Mouse (Mus musculus) c-Kit-negative CD71-positive TER-119-positive erythroid progenitor cells, embryonic 14.5 days (primary cell): ENCODE measurements around the gene Tent4a.
A peak's percentile ranks its signal among the peaks of the same experiment; 100 is the strongest.

Source experiments
- DNase-seq: peaks from one replicate; pipeline ENCODE4 v3.0.0-alpha.2; 2013; ENCODE audit warnings: low read depth, low spot score

Gene Tent4a

GRCm38 (mm10) chr13:69545019-69545418, 10.6 kb upstream of the Tent4a start:
- DNase-seq: no peak

- no peak for DNase-seq
Observed at GRCm38 (mm10) chr13:69543595-69543994, 9.2 kb upstream of the Tent4a start.

GRCm38 (mm10) chr13:69542571-69543352, 8.3 kb upstream of the Tent4a start:
- no peak for DNase-seq

- DNase-seq: no peak
Observed at GRCm38 (mm10) chr13:69541776-69542175, 7.4 kb upstream of the Tent4a start.

- DNase-seq: no peak
Observed at GRCm38 (mm10) chr13:69541209-69541608, 6.8 kb upstream of the Tent4a start.

GRCm38 (mm10) chr13:69538327-69538726, 3.9 kb upstream of the Tent4a start:
- no peak for DNase-seq

- DNase-seq: no peak
Observed at GRCm38 (mm10) chr13:69537366-69537765, 2.9 kb upstream of the Tent4a start.

DNA sequence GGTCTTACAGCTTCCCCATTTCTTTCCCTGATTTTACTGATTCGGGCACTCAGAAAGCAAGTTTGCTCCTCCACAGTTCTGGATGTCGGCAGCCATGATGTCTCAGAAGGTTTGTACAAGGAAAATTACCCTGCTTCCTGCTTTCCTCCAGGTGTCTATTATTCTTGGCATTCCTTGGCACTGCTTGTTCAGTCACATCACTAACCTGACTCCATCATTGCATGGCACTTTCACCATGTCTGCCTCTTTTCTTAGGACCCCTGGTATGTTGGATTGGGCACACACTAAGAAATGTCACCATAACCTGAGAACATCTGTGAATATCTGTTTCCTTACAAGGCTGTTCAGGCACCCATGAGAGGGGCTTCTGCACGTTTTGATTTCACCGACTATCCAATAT, 1.6 kb upstream of the Tent4a start:
- no peak for DNase-seq

- peak; percentile 94 for DNase-seq
Observed at GRCm38 (mm10) chr13:69534654-69535551, 486 bp upstream of the Tent4a start.

GRCm38 (mm10) chr13:69533405-69534333, 748 bp downstream of the Tent4a start, which contains the start of gene Nsun2:
Gene Nsun2, plus strand, starts transcription at chr13:69533746.
- DNase-seq: peak; percentile 33

GRCm38 (mm10) chr13:69532893-69533404, 1.5 kb downstream of the Tent4a start:
- no peak for DNase-seq

- DNase-seq: no peak
Observed at GRCm38 (mm10) chr13:69532101-69532892, 2.1 kb downstream of the Tent4a start.

DNA sequence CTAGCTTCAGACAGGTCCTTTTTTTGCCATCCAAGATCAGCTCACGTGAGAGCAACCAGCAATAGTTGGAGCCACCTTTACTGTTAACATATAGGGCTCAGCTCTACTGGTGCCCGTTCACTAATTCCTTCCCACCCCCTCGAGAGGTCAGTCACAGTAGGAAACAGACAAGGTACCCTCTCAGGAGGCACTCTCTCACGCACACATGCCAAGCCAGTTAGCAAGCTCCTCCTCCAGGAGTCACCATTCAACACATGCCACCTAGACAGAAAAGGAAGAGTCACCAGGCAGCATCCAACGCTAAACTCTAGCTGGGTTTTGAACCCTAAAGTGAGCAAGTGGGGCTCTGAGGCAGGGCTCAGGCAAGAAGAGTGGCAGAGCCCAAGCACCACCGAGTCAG, 3.0 kb downstream of the Tent4a start:
- no peak for DNase-seq

DNA sequence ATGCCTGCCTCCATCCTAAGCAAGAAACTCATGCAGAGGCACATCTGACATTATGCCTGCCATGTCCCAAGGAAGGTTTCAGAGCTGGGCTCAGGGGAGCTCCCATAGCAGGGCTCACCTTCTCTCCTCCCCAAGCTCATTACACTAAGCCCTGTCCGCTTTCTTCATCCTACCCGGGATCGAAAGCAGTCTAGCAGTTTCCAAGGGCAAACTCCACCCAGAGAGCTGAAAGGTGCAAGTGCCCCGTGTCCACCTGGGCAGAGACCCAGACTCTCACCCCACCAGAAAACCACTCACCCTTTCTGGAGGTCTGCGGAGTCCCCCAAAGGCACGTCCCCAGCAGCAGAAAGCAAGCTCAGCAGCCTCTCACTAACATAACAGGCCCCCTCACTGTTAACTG, 3.5 kb downstream of the Tent4a start:
- no peak for DNase-seq

DNA sequence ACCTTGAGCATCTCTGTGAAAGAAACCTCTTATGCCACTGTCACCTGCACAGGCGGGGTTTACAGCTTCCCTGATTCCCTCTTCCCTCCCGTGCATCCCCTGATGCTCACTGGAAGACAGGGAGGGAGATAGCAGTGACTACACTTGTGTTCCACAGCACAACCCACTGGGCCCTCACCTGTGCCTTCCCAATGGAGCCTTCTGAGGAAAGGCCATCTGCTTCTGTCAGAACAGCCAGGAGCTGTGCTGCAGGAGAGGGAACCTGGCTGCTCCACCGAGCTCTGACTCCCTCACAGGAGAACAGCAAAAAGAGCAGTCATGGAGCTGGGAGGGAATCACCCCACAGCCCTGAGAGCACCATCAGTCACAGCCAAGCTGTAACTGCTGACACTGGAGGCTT, 4.3 kb downstream of the Tent4a start:
- DNase-seq: no peak

DNA sequence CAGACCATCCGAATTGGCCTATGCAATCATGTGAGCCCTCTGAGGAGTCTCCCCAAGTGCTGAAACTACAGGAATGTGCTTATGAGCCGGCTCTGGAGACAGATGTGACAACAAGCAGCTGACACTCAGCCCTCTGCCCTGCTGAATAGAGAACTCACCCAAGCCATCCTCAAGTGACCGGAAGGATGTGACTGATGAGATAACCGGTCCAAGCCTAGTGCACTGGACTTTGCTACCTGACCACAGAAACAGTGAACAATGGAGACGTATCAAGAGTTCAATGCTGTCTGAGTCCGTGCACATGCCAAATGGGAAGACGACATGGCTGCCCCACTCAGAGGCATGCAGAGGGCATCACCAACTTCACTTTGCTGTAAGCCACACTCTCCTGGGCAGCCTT, 5.9 kb downstream of the Tent4a start:
- no peak for DNase-seq

DNA sequence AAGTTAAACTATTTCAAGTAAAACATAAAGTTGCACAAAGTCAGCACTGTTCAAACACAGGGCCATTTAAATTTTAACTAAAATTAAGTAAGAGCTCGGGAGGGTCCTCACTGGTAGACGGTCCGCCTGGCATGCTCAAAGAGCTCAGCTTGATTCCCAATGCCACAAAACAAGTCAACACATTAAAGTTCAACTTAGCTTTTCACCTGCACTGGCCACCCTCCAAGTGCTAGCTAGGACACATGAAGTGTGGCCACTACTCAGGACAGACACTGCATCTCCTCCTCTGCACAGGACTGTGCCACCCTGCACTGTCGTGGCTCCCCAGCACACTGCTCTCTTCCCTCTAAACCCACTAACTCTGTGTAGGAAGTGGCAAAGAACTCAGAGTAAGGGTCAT, 8.6 kb downstream of the Tent4a start:
- DNase-seq: no peak

GRCm38 (mm10) chr13:69524158-69524530, 10.3 kb downstream of the Tent4a start:
- DNase-seq: no peak

DNA sequence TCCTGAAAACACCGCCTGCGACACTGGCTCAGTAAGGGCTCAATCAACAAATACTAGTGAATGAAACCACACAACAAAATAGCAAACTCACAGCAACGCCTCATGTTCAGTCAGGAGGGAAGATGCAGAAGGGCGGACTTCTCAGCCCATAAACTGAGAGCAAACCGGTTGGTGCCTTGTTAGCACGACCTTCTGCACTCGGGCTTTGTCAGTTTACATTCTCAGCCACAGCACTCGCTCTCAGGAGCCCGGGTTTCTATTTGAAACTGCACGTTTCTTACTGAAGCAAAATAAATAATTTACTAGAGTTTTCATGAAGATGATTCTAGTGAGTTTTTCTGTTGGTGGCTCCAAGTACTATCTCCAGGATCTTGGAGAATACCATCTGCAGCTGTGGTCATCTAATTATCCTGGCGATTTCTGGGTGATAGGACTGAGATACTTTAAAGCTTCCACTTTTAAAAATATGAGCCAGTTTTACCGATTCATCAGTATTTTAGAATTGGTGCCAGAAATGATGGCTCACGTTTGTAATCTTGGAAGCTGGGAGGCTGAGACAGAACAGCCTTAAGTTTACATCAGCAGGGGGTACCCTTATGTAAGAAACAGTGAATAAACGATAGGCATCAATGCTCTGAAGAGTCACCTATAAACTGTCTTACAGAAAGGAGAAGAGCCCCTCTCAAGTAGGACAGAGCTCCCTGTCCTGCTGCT, 10.8 kb downstream of the Tent4a start:
- no peak for DNase-seq
